Mouse (Mus musculus): Measurements from ENCODE around the gene Ctnnd2.

GRCm38 (mm10) chr15:30553910-30554406 lies 381.6 kb downstream of the Ctnnd2 start:
- TF ChIP-seq CTCF (IDR thresholded peaks at IDR 0.05; ENCODE audit: low read depth, low read length), result no peak
- no peak for TF ChIP-seq POLR2A (IDR thresholded peaks at IDR 0.05; ENCODE audit: extremely low read depth, insufficient read depth, low read length)
